Mouse (Mus musculus) thymus, postnatal 4 days (tissue): Measurements from ENCODE around the gene Thnsl2.
A peak's percentile ranks its signal among the peaks of the same experiment; 100 is the strongest.

ENCODE experiments used
- DNase-seq: peaks from one replicate; pipeline ENCODE4 v3.0.0; 2021

Thnsl2 gene

DNA sequence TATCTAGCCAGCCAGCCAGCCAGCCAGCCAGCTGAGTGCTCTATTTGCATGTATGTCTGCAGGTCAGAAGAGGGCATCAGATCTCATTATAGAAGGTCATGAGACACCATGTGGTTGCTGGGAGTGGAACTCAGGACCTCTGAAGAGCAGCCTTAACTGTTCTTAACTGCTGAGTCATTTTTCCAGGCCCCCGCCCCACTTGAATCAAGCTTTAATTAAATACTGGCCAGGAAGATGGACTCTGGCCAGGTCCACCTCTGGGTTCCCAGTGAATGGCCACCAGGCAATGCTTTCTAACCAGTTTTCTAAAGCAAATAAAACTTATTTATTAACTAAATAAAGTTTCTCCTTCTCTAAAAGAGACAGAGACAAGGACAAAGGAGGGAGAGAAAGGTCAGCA lies 14.0 kb downstream of the Thnsl2 start:
- DNase-seq, result no peak

DNA sequence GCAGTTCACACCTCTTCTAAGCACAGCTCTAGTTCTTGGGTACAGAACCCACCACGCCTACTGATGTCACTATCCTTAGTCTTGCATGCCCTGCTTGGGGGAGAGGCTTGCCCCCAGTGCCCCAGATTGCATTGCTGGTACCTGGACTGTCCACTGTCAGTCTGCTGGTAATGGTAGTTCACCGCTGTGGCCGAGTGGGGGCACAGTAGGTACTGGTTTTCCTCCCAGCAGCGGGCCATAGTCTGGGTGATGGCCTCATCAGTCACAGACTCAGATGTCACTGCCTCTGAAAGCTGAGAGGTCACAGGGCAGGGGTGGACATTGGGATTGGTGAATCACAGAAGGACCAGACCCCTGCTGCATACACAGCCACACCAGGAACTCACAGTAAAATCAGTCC lies 15.2 kb downstream of the Thnsl2 start:
- no peak for DNase-seq

GRCm38 (mm10) chr6:71126290-71126689 lies 17.9 kb downstream of the Thnsl2 start:
- DNase-seq, result no peak

DNA sequence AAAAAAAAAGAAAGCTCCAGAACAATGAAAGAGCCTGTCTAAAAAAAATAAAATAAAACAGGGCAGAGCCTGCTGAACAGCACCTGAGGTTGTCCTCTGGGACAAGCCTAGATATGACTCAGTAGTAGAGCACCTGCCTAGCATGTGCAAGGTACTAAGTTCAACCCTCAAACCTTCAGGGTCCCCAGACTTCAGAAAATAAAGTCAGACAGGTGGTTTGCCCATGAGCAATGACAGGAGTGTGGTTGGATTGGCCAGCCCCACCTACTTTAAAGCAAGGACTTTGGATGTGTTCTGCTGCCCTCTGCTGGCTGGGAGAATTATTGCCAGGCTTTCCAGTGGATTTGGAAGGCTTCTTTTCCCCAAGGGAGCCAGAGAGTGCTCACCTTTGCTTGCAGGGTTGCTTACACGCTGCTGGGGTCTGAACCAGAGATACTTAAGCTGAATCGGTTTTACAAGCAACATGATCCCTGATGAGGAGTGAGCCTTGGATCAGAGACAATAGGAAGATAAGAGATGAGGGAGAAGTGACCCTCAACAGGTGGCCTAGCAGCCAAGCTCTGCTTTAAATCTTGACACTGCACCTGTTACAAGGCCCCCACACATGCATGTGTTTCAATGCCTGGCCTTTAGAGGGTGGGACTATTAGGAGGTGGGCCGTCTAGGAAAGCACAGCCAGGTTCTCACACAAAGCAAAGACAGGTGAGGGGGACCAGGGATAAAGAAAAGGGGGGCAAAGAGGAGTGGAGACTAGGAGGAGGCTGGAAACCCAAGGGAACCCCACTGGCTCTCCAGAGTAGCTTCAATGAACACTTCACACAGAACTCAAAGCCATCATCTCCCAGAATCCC lies 19.0 kb downstream of the Thnsl2 start:
- peak; percentile 84 for DNase-seq

DNA sequence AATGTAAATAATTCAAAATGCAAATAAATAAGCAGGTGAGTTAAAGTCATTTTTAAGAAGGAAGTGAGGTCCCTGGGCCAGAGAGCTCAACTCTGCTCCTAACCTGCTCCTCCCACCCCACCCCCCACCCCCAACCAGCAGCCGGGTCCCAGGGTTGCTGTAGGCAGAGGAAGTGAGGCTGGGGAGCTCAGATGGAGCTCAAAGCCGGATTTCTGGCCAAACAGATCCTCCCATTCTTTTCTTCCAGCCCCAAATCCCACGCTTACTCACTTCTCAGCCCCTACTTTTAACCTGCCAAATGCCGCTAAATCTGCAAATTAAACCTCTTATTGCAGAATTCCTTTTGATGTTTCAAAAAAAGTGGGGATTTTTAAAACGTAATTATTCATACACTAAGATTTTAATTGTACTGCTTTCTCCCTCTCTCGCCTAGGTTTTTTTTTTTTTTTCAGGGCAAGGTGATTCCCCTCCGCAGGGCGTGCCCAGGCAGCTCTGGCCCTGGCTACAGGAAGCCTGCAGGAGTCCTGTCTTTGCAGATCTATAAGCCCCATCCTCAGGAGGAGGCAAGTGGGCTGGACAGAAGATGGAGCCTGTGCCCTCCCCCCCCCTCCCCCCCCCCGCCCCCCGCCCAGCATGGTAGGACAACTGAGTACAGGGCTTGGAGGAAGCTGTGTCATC lies 24.5 kb downstream of the Thnsl2 start:
- DNase-seq, result no peak

- DNase-seq, result no peak
Observed at GRCm38 (mm10) chr6:71111419-71112113, 32.7 kb downstream of the Thnsl2 start.

DNA sequence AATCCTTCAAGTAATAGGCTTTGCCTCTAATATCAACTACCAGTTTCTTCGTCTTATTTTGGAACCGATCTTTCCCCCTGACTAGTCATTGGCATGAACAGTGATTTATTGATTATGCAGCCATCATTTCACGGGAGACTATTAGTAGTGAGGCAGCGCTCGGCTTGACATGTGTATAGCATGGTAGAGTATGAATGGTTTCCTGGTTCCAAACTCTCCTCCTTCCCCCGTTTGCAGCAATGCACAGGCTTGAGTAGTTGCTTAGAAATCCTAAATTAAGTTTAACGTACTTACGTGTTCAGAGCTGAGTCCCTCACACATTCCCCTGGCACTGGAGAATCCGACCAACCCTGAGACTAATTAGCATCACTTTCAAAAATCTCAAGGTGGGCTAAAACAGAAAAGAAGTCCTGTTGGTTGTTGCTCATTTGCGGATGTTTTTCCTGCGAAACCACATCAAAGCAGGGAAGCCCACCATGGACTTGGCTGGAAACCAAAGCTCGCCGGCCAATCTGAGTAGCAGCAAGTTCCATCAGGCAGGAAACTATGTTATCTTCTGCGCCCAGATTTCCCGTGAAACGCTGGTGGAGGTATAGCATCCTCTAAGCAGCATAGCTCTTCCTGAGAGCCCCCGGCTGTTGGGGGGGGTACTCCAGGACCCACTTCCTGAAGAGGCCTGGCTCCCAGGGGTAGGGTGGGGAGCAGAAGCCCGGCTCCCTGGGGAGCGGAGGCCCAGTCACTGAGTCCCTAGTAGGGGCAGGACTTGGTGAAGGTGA lies 37.9 kb downstream of the Thnsl2 start:
- no peak for DNase-seq

DNA sequence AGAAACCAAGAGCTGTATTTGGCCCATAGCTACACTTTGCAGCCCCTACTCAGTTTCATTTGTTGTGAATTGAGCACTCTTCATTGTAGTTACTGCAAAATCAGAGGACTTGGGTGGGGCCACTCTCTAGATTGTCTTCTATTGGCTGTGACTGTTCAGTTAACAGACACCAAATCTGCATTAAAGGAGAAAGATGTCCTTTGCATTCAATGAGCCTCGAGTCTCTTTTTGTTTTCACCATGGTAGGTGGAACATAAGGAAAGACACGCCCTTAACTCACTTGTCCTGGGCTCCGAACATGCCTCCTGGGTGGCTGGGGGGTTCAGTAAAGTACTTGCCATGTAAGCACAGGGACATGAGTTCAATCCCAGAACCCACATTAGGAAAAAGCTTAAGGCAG lies 48.1 kb downstream of the Thnsl2 start:
- no peak for DNase-seq

- no peak for DNase-seq
Observed at GRCm38 (mm10) chr6:71094693-71095092, 49.5 kb downstream of the Thnsl2 start.

GRCm38 (mm10) chr6:71093686-71094085 lies 50.6 kb downstream of the Thnsl2 start:
- DNase-seq, result no peak

DNA sequence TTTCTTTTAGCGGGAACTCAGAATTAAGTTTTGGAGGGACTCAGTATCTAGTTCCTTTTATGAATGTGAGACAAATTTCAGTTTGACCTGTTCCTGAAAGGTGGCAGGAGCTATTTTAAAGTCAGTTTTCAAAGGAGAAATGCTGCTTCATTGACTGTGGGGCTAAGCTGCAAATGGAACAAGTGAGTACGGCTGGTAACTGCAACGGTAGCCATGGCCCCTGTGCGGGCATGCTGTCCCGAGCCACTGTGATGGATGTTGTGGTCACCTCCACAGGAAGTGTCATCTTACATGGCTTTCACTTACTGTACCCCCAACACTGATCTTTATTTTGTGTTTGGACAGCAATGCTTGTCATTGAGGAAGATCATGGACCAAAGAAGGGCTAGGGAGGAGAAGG lies 53.8 kb downstream of the Thnsl2 start:
- DNase-seq, result no peak

DNA sequence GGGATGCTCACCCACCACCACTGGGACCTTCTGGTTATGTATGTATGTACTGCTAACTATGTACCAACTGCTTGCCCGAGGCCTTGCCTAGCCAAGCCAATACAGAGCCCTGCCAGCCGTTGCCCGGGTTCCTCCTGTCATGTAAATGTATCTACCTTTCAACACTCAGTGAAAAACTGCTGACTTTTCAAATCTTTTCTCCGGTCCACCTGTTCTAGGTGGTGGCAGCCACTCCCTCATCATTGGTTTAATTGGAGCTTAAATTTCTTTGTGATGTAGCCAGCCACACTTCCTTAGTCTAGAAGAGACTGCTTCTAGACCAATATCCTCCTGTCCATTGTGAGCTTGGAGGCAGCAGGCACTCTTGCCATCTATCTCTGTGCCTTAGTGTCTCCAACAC lies 54.5 kb downstream of the Thnsl2 start:
- DNase-seq, result no peak

GRCm38 (mm10) chr6:71088992-71089391 lies 55.2 kb downstream of the Thnsl2 start:
- DNase-seq, result no peak

DNA sequence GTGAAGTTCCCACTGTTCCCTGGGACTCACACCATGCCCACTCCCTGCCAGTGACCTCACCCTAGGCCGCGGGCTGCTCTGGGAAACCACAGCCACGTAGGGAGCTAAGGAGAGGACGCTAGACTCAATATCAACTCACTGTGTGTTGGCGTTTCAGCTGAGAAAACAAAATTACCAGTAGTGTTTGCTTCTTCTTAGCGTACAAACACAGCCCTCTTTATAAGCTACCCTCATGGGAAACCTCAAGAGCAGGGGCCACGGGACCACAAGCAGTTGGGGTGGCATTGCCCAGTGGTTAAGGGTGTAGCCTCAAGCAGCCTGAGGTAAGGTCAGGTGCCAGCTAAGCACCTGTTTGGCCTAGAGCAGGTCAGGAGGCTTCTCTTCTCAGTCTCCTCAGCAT lies 60.8 kb downstream of the Thnsl2 start:
- no peak for DNase-seq

DNA sequence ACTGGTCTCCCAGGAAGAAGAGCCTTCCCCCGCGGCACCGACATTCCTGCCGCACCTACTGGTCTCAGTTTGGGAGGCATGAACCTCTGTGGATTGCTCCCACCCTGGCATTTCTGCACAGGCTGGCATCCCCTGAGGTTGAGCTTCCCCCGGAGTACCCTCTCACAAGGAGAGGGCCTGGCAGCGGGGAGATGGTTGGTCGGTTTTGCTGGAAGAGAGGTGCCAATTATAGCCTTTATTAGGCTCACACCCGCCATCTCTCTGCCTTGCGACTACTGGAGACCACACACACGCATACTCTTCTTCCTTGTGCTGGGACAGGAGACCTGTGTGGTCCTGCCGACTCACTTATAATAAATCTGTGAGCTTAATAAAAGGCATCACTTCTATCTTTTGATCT lies 62.2 kb downstream of the Thnsl2 start:
- no peak for DNase-seq

DNA sequence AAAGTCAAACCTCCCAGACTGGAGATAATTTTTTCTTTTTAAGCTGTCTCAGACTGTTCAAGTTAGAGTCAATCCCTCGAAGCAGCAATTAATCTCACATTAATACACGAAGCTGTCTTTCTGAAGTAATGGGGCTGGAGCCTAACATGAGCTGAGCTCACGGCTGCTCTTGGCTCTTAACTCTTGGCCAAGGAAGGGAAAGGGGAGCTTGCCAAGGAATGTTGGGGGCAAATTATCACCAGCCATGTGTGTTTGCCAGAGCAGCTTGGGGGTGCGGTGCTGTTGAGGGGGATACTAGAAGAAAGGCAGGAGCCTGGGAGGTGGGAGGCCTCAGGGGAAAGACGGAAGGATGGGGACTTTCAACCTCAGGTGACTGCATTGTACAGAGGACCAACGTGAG lies 63.0 kb downstream of the Thnsl2 start:
- no peak for DNase-seq
